Mouse (Mus musculus) c-Kit-positive CD71-negative TER-119-negative erythroid progenitor cells, embryonic 14.5 days (primary cell): ENCODE measurements around the gene C5ar2.
"Not testable (repeated sequence)": the region's sequence is repeated elsewhere in the genome, so short reads cannot be mapped to it uniquely, and the experiment has no call there.

Source experiments
- DNase-seq: peaks from one replicate; pipeline ENCODE4 v3.0.0-alpha.2; 2013; ENCODE audit warnings: low read depth

Gene C5ar2

GRCm38 (mm10) chr7:16244067-16244466, at the start of gene C5ar2:
Gene C5ar2 (minus strand): TSS chr7:16244154.
- no peak for DNase-seq

GRCm38 (mm10) chr7:16287791-16288190, 43.8 kb upstream of the C5ar2 start:
- no peak for DNase-seq

GRCm38 (mm10) chr7:16287016-16287415, 43.1 kb upstream of the C5ar2 start:
- no peak for DNase-seq

DNA sequence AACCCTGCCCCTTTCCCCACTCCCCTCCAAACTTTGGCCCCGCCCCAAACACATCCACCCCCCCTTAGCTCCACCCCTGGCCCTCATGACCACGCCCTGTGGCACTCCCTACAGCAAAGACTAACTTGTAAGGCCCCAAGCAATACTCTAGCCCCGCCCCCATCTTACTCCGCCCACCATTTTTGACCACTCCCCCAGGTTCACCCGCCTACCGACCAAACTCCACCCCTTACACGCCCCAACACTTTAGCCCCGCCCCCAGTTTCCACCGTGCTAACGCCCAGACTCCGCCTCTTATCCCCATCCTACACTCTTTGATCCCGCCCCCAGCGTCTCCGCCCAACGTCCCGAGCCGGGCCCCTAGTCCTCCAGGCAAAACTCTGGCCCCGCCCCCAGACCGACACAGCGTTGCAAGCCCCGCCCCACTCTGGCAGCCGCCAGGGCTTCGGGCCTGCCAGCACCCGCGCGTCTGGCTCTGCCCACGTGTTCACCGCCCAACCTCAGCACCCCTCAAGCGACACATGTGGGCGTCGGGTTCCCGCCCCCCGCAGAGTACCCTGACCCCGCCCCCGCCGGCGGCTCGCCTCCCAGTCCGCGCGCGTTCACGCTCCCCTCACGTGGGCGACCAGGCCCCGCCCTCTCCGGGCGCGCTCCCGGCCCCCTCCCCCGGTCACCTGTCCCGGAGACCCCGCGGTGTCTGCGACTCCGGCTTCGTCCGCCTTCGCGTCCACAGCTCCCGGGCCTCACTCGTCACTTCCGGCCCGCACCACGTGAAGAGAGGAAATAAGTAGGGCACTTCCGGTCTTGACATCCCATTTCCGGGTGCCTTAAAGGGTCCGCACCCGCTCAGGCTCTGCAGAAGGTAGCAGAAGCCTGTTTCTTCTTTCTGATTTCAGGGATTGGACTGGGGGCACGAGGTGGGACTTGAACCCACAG, 42.3 kb upstream of the C5ar2 start, which contains the start of gene Ccdc9:
TSS of gene Ccdc9 (minus strand) at position 770 of the 936 bp plus-strand sequence.
- DNase-seq, result peak; percentile 99

DNA sequence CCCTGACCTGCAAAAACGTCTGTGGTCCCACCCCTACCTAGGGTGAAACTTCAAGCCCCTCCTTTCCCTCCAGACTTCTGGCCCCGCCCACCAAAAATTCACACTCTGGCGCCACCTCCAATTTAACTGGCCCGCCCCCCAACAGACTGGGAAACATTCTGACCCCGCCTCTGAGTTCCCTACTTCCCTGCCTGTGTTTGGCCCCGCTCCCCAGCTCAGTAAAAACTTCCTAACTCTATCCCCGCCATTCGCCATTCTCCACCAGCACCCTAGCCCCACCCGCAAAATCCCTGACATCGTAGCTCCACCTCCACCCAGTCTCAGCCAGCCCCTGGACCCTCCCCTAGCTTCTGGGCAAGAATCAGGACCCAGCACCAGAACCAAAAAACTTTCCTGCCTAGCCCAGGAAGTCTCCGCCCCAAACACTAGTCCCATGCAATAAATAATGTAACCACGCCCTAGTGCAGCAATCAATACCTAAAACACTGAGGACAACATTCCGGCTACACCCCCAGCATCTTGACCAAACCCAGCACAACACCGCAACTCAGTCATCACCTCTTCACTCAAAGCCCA, 41.6 kb upstream of the C5ar2 start:
- no peak for DNase-seq

- DNase-seq, result no peak
Observed at GRCm38 (mm10) chr7:16284904-16285303, 41.0 kb upstream of the C5ar2 start.

DNA sequence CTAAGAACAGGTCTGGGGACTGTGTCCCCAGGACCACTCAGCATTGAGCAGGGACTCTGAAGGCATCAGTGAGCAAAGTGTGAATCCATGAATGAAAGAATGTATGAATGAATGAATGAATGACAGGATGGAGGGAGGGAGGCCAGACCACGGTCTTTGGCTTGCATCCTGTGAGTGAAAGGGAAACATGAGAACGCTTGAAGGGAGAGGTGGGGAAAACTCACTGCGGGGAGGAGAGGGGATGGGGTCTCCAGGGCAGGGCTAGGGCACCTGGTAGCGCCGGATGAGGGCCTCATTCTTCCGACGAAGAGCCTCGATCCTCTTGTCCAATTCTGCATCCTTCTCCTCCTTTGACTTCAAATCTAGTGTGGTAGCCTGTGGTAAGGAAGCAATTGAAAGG, 40.0 kb upstream of the C5ar2 start:
- DNase-seq, result no peak

- no peak for DNase-seq
Observed at GRCm38 (mm10) chr7:16282334-16282733, 38.4 kb upstream of the C5ar2 start.

DNA sequence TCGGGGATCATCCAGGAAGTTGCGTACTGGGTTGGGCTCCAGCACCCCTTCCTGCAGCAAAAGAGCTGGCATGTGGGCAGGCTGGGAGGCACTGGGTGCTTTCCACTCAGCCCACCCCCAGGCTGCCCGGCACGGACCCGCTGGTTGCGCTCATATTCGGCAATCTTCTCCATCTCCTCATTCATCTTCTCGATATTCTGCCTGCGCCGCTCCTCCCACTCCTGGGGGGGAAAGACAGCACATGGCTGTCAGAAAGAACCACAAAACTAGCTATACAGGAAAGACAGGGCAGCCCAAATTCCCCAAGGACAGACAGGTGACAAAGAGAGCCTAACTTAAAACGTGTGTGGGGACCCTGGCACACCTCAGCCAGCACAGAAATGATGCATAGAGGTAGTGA, 36.8 kb upstream of the C5ar2 start:
- DNase-seq, result no peak

GRCm38 (mm10) chr7:16274922-16275890, 31.3 kb upstream of the C5ar2 start:
- DNase-seq, result no peak

GRCm38 (mm10) chr7:16273766-16274140, 29.8 kb upstream of the C5ar2 start:
- DNase-seq, result peak; percentile 58

- peak; percentile 85 for DNase-seq
Observed at GRCm38 (mm10) chr7:16273081-16273765, 29.3 kb upstream of the C5ar2 start, which contains the start of gene Inafm1. Gene Inafm1 (minus strand): TSS chr7:16273617.

GRCm38 (mm10) chr7:16272681-16273080, 28.7 kb upstream of the C5ar2 start:
- DNase-seq, result no peak

DNA sequence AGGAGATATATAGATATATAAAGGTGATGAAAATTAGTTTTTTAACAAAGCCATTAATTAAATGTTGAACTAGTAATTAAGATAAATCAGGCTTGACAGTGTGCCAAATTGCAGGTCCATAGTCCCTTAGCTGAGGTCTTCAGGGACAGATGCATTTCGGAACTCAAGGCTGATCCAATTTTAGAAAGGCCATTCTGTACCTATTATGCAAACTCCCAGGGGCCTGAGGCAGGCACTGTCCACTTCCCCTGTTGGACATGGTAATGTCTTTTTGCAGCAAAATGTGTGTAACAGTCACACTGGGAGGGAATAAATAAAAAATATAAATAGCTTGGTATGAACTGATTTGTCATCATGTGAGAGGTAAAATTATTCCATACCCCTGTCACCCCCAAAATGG, 27.2 kb upstream of the C5ar2 start:
- no peak for DNase-seq

- DNase-seq, result not testable (repeated sequence)
Observed at GRCm38 (mm10) chr7:16266593-16266992, 22.6 kb upstream of the C5ar2 start.

- no peak for DNase-seq
Observed at GRCm38 (mm10) chr7:16265856-16266255, 21.9 kb upstream of the C5ar2 start.

DNA sequence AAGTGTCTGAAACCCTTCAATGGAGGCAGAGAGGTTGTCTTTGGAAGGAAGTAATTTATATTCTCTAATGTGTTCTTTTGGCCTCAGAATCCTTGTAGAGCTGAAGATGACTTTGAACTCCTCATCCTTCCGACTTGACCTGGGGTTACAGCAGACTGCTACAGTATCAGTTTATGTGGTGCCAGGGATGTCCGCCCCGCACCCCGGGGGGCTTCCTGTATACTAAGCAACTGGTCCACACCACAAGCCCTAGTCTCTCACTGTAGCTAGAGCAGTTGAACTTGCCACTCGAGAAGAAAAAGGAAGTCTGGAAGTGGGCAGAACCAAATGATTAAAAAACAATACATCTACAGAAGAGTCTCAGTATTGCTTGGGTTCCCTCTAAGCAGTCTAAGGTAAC, 19.9 kb upstream of the C5ar2 start:
- DNase-seq, result no peak

DNA sequence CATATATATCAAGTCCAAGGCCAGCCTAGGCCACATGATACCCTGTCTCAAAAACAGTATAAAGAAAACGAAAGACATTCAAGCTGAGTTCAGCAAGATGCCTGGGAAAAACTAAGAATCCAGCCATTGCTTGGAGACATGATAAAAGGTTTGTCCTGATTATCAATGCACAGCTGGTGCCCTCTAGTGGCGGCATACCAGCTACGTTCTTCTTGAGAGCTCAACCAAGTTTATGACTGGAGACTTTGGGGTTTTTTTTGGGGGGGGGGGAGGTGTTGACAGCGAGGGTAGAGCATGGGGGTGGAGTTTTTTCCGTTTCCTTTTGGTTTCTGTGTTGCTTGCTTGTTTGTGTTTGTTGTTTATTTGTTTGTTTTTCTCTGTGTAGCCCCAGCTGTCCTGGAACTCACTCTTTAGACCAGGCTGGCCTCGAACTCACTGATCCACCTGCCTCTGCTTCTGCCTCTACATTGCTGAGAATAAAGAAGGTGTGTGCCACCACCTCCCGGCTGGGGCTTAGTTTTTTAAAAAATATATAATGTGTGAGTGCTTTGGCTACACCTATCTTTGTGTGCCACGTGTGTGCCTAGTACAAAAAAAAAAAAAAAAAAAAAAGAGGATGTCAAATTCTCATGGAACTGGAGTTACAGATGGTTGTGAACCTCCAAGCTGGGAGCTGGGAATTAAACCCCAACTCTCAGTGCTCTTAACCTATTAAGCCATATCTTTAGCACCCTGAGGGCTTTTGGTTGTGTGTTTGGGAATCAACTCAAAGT, 19.2 kb upstream of the C5ar2 start:
- DNase-seq, result peak; percentile 92

- DNase-seq, result no peak
Observed at GRCm38 (mm10) chr7:16261097-16261496, 17.1 kb upstream of the C5ar2 start.

DNA sequence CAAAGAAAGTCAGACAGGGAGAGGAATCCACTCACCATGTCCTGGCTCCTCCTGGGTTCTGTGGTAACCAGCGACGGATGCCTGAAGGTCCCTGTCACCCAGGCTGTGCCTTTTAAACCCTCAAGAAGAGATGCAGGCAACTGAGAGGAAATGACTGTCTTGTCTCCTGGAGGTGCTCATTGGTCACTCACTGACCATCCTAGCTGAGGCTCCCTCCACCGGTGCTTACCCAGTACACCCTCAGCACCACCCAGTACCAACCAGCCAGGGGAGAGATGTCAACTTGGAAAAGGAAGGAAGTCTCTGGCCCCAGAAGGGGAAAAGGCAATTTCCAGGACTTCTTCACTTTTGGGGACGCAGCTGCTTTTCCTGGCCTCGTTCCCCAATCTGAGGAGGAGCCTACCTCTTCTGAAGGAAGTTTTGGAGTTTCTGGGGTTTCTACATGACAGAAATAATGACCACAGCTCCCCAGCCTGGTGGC, 15.2 kb upstream of the C5ar2 start, which contains the start of gene C5ar1:
TSS of gene C5ar1 (minus strand) at position 431 of the 481 bp plus-strand sequence.
- DNase-seq, result no peak
